Mouse (Mus musculus) layer of hippocampus, postnatal 10 days (tissue): ENCODE measurements around the gene Gtsf1. TPM values are rescaled to one million over a fixed set of nuclear protein-coding genes. Genes with fewer than 3 reads are reported as not detected.
"Not testable (repeated sequence)": the region's sequence is repeated elsewhere in the genome, so short reads cannot be mapped to it uniquely, and the experiment has no call there.

Experiments
- DNase-seq, 2 experiments: peaks; one replicate each; pipeline ENCODE4 v3.0.0; 2021; ENCODE audit warnings: low spot score in 2 of 2
- long read RNA-seq: library from polyadenylated mRNA; stranded (forward); transcript quantifications from one replicate; pipeline ENCODE4 v2.0.0, GENCODE M21; 2023
- total RNA-seq, 2 experiments: library from RNA; stranded (reverse); gene quantifications; 2 replicates each; pipeline ENCODE4 v1.2.3; 2021

The Gtsf1 gene
- not detected for total RNA-seq
- long read RNA-seq, partial matches to known transcripts: 0 of 16 reads
- long read RNA-seq, other reads (novel, unspliced or antisense): 16 of 16 reads

DNA sequence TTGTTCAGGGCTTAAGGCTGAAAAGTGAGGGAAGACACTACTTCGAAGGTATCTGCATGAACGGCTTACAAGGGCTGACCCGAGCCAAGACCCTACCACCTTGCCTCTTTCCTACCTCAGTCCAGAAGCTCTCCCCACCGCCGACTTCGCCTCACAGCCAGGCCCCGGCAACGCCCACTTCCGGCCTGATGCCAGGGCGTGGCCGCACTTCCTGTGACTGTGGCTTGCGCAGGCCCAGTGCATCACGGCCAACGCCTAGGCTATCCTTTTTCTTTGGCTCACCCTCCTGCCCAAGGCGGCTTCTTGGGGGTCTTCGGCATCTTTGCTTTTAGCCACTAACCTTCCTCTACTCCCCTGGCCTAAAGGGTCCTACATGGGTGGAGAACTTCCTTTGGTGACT, at the start of gene Gtsf1:
Gene Gtsf1 (minus strand): TSS at position 230 of the 400 bp plus-strand sequence.
- DNase-seq: no peak

DNA sequence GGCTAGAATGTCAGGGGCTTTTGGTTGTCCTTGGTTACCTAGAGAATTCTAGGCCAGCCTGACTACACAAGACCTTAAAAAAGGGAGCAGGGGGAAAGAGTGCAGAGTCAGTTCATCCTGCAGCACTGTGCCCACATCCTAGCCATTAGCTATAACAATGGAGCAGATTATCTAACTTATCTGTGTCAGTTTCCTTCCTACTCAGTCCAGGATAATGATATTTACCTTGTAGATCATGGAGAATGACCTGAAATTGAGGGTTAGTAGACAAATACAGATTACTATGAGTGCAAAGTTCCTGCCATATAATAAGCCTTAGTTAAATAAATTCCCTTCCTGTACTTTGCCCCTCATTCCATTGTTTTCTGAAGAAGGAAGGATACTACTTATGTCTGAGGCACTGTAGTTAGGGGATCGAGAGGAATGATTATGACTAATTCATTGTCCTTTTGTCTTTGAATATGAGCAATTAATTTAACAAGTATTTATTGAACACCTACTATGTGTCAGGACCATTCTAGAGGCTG, 48.9 kb upstream of the Gtsf1 start:
- no peak for DNase-seq

DNA sequence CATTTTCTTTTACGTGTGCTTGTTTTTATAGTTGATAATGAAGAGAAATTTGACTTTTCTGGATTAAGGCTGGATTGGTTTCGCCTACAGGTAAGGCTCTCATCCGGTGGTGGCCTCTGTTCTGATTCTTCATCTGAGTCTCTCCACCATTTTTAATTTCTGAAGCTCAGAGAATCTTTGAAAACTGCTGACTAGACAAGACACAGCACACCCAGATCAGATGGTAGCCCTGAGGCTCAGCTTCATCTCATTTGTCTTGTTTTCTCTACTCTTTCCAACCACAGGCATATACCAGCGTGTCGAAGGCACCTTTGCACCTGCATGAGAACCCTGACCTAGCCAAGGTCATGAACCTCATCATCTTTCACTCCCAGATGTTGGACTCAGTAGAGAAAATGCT, 43.5 kb upstream of the Gtsf1 start:
- no peak for DNase-seq

DNA sequence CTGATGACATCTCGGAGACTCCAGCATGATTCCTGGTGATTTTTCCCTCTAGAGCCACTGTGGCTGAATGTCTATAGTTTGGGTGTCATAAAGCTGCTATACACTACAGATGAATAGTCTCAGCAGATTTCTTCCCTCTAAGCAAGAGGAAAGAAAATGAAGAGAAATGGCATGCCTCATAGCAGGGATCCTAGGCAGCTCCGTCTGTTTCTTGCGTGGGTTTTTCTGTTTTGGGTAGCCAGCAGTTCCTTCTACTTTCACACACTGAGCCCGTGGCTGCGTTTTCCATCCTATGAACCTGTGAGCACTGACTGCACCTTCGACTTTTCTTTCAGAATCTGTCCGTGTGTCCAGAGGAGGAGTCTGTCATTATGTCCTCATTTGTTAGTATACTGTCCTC, 42.9 kb upstream of the Gtsf1 start:
- DNase-seq: no peak

DNA sequence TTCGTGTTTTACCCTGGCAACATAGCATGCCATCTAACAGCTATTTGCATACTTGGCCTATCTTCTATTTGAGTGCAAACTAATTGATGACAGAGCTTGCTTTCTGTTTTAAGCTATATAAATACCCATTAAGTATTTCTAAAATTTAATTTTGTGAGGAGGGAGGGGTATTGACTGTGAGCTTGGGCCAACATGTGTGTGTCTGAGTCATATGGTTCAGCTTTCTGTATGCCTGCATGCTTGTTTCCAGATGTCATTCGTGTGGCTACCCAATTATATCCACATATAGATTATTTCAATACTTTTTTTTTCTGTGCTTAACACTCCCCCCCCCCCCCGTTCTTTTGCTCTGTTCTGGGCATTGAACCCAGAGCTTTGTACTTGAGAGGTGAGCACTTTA, 42.0 kb upstream of the Gtsf1 start:
- no peak for DNase-seq

DNA sequence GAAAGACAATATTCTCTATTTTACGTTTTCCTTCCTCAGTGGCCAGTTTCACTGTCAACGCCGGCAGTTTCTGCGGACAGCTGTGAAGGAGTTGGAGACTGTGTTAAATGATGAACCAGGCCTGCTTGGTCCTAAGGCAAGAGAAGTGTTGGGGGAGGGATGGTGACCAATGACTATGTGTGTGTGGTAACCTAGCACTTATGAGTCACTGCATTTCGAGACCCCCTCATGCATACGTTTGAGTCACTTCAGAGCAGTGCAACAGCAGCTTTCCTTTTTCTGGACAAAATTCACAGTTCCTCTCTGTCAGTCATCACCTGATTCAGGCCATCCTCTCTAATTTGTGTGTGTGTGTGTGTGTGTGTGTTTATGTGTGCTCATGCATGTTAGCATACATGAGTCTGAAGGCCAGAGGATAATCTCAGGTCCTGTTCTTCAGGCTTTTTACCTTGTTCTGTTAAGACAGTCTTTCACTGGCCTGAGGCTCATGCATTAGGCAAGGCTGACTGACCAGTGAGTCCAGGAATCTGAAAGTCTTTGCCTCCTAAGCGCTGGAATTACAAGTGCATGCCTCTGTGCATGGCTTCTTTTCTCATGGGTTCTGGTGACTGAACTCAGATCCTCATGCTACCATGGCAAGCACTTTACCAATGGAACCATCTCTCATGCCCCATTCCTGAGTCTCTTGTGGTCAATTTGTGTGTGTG, 41.4 kb upstream of the Gtsf1 start:
- no peak for DNase-seq

DNA sequence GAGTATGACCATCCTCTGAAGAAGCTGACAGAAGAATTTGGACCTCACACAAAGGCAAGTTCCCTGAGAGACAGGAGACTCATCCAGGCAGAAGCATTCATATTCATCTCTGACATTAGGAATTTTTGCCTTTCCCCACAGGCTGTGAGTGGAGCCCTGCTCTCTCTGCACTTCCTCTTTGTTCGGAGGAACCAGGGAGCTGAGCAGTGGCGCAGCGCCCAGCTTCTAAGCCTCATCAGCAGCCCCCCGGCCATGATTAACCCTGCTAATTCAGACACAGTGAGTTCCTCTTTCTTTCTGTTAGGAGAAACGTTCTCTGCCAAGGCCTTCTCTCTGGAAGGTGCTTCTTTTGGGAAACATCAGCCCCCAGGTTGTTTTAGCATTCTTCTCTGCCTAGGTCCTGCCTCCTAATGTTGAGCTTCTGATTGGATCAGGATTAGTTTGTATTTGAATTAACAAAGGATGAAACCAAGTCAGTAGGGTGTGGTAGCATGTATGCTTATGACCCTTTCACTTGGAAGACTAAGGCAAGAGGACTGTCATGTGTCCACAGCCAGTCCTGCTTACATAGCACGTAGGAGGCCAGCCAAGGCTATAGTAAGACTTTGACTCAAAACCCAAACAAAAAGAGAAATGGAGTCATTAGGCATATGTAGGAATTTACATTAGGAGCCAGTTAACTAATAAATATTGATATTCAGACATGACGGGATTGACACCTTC, 32.4 kb upstream of the Gtsf1 start:
- DNase-seq: peak in 1 of 2 experiments; percentile 29

DNA sequence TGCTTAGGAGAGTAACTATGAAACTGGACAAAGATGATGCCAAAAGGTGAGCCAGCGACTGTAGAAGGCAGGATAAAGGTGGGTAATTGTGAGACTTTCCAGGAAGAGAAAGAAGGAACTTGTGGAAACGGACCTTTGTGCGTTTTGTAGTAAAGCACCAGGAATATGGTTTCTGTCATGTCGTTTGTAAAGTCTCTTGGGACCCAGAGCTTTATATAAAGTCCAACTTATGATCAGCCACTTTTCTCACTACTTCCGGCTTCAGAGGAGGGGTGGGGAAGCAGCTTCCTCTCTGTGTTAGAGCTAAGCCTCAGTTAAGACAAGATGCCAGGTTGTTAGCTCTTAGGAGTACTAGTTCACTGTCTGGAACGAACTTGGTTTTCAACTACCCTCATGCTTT, 24.2 kb upstream of the Gtsf1 start:
- no peak for DNase-seq

DNA sequence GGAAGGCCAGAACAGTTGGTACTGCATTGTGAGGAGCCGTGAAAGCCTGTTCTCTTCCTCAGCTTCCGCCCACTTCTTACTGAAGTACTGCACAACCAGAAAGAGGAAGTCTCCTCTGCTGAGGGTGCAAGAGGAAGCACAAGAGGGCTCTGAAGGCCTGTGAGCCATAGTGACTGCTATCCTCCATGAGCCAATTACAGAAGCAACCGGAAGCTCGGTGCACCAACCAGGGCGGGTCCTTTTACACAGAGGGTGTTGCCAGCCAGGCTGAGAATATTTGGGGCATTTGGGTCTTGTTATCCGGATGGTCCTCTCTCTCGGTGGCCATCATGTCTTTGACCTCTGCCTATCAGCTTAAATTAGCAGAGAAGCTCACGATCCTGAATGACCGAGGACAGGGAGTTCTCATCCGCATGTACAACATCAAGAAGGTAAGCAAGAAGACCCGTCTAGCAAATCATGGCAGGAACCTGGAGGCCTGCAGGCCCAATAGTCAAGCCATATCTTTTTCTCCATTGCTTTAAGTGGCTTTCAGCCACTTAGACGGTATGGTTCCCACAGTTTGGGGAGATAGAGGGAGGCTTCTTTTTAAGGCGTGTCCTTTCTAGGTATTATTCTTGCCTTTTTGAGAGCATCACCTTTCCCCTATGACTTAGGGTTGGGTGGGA, 23.4 kb upstream of the Gtsf1 start, which contains the start of gene Nckap1l:
Gene Nckap1l (plus strand): TSS at position 244 of the 668 bp plus-strand sequence.
- DNase-seq: peak in 1 of 2 experiments; percentile 25

DNA sequence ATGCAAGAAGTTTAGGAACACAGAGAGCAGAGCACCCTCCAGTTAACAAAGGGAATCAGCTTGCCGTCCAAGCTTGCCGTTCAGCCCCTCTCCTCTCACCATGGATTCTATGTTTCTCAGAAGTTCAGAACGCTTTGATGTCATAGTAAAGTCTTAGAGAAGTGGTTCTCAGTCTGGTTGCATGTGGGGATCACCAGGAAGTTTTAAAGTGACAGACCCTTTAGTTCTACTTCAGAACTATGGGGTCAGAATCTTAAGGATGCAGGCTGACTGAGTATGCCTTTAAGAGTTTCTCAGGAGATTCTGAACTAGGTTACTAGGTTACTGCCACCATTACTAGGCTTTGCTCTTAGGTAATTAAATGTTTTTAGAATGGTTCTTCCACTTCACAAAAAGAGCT, 18.1 kb upstream of the Gtsf1 start, which contains the start of gene Gtsf2:
Gene Gtsf2 (minus strand): TSS at position 101 of the 400 bp plus-strand sequence.
- no peak for DNase-seq

DNA sequence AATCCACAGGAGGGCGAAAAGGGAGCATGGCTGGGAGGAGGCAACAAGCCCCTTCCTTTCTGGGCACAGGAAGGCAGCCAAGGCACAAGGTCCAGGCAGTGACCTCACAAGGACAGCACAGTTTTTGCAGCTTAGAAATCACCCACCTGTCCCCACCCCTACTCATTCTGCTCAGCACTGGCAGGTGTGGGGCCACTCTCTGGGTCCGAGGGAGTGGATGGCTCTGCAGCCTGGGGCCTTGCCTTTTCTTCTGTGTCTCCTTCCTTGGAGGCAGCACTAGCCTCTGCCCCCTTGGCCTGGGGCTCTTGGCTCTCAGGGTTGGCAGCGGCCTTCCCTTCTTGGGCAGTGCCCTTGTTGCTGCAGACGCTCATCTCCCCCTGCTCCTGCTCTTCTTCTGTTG, 15.7 kb upstream of the Gtsf1 start:
- not testable (repeated sequence) for DNase-seq

DNA sequence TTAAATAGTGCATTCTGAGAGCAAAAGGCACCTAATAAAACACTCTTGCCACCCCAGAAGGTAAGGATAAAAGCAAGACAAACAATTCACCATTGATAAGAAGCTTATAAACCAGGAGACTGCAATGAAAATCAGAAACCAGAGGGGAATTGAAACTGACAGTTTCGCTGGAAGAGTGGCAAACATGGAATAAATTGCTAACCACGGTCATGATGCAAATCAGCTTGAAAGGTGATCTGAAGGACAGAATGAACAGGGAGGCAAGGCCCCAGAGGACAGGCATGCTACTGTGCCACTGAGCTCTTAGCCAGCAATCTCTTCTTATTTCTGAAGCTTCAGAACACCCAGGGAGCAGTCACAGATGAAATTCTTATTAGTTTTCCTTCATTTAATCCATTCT, 3.3 kb downstream of the Gtsf1 start:
- no peak for DNase-seq

DNA sequence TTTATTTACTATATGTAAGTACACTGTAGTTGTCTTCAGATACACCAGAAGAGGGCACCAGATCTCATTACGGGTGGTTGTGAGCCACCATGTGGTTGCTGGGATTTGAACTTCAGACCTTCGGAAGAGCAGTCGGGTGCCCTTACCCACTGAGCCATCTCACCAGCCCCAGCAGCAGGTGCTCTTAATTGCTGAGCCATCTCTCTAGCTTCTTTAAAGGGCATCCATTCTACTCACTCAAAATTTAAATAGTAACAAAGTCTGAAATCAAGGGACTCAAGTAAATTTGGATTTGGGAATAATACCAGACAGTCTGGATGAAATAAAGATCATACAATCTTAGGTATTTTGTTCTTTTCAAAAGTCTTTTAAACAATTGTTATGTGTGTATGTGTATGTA, 24.7 kb downstream of the Gtsf1 start:
- not testable (repeated sequence) for DNase-seq

DNA sequence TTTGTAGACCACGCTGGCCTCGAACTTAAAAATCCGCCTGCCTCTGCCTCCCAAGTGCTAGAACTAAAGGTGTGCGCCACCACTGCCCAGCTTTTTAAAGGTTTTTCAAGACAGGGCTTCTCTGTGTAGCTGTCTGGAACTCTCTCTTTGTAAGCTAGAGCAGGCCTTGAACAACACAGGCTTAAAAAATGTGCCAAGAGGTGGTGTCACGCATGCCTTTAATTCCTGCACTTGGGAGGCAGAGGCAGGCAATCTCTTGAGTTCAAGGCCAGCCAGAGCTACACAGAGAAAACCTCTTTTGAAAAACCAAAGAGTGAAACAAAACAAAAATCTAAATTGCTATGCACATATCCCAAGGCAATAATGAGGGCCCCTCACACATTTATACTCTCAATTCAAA, 28.9 kb downstream of the Gtsf1 start:
- no peak for DNase-seq

DNA sequence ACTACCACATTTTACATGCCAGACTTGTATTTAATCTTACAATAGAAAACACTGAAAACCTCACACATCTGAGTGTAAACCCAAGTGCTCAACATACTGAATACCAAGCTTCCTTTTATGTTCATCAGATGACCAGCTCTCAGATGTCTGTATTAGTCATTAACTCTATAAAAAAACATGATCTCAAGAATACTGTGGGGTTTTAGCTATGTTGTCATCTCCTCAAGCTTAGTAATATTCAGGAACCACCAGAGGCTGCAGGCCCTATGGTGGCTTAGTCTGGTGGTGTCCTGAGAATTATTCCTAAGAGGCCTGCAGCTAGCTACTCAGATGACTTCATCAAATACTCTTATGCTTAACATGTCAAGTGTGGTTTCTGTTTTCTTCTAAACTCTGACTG, 36.7 kb downstream of the Gtsf1 start:
- no peak for DNase-seq

DNA sequence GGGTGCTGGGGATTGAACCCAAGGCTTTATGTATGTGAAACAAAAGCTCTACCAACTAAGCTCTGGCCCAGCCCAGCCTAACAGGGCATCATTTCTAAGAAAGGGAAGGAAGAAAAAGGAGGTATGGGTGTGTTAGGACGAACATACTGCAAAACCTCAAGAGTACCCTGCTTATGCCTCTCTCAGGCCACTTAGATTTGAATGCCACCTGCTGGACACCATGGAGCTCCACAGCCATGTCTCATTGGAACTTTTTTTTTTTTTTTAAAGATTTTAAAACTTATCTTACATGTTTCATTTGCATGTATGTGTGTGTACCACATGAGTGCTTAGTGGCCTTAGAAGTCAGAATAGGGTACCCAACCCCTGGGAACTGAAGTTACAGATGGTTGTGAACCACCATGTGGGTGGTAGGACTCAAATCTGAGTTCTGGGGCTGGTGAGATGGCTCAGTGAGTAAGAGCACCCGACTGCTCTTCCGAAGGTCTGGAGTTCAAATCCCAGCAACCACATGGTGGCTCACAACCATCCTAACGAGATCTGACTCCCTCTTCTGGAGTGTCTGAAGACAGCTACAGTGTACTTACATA, 41.6 kb downstream of the Gtsf1 start:
- DNase-seq: no peak

DNA sequence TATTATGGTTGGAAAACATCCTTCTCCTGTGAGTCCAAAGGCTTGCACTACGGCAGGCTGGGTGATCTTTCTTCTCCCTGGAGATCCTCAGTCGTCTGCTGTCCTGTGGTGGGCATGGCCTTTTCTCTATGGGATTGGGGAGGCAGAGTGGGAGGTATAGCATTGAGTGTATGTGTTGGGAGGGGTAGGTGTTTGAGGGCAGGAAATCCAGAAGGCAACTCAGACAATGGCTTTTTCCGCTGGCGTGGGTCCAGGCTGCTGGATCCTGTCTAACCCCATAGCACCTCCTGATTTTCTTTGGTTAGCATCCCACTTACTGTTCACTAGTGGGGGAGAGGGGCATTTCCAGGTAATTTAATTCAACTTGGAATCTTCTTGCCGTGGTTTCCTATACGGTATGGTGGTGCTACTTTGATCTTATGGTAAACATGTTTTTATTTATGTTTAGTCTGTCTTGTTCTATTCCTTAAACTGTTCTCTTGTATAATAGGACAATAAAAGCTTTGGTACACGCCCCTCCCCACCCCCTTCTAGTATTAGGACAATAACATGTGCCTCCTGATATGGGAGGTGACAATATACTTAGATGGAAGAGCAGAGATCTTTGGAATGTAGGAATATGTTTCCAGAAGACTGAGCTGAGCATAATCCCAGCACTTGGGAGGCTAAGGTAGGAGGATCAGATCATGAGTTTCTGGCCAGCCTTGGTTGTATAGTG, 46.3 kb downstream of the Gtsf1 start:
- DNase-seq: no peak

DNA sequence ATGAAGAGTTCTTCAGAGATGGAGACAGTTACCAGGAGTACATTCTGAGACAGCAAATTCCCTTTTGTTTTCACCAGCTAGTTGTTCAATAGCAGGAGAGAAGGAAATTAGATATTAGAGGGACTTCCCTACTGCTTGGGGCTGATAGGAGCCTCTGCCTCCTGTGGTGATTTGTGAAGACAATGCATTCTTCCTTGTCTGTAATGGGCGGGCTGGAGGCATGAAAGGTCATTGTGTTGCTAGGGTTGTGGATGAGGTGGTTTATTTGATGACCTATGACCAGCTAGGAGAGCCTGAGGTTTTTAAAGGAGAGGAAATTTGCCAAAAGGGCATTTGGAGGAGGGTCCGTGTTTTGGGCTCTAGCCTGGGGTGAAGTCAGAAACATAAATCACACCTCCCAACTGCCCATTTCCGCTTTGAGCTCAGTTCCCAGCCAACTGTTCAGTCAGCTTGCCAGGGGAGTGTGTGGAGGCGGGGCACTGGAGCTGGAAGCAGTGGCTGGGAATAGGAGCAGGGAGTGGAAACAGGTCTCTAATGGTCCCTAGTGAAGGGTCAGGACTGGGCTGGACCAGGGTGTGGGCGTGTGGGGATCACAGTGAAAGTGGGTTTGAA, 47.4 kb downstream of the Gtsf1 start:
- no peak for DNase-seq

DNA sequence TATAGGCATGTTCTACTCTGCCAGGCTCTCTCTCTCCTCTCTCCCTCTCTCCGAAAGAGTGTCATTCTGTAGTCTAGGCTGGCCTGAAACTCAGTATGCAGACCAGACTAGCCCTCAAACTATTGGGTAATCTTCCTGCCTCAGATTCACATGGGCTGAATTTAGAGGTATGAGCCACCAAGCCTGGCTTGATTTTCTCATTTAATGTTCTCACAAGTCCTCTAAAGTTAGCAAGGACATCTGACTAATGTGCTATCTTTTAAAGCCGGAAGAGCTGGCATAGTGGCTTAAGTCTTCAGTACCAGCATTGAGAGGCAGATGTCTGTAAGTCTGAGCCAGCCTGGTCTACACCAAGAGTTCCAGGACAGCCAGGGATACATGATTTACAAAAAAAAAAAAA, 48.2 kb downstream of the Gtsf1 start:
- DNase-seq: no peak

DNA sequence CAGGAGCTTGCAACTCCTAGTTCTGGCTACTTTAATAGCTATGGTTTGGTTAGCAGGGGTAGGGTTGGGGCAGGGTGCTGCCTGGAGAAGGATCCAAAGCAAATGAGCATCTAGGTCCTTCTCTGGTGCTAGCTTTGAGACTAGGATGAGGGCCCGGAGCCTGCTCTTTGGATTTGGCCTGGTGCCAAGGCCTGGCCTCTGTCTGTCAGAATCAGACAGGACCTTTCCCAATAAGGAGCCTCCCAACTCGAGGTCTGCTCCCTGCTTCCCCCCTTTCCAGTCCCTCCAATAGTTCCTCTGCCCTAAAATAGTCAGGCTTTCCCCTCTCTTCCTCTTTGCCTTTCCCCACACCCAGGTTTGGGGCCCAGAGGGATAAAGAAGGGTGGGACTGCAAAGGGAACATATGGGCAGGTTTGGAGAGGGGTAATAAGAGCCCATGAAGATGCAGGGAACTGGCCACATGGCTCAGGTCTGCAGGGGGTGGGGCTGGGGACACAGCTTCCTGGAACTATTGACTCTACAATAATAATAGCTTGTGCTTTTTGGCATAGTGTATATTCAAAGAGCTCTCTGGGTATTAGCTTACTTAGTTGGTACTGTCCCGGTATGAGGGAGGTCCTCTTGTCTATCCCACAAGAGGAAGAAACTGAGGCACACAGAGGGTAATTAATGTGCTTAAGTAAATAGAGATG, 51.5 kb downstream of the Gtsf1 start:
- DNase-seq: no peak
